Mouse (Mus musculus) cerebellum, postnatal 14 days (tissue): Measurements from ENCODE around the gene Mob3a.

Experiments used
- DNase-seq, 2 experiments: peaks; one replicate each; pipeline ENCODE4 v3.0.0; 2021; ENCODE audit warnings: mixed read lengths in 2 of 2

Gene Mob3a

GRCm38 (mm10) chr10:80677128-80677875 lies 24.5 kb downstream of the Mob3a start:
- DNase-seq = no peak

GRCm38 (mm10) chr10:80676198-80676928 lies 25.4 kb downstream of the Mob3a start:
- DNase-seq = peak; percentile 100

GRCm38 (mm10) chr10:80675405-80676197 lies 26.2 kb downstream of the Mob3a start:
- DNase-seq = no peak

- DNase-seq = no peak
These were observed 26.8 kb downstream of the Mob3a start for GRCm38 (mm10) chr10:80674851-80675404.

GRCm38 (mm10) chr10:80674161-80674711 lies 27.5 kb downstream of the Mob3a start:
- DNase-seq = peak; percentile 53 to 54

GRCm38 (mm10) chr10:80673690-80674089 lies 28.1 kb downstream of the Mob3a start:
- DNase-seq = no peak

- DNase-seq = no peak
These were observed 29.7 kb downstream of the Mob3a start for GRCm38 (mm10) chr10:80671936-80672690.

- DNase-seq = no peak
These were observed 30.5 kb downstream of the Mob3a start for GRCm38 (mm10) chr10:80671251-80671650.

GRCm38 (mm10) chr10:80670531-80670930 lies 31.2 kb downstream of the Mob3a start:
- no peak for DNase-seq

GRCm38 (mm10) chr10:80669737-80670485 lies 31.9 kb downstream of the Mob3a start:
- DNase-seq = peak; percentile 89 to 93

GRCm38 (mm10) chr10:80669018-80669417 lies 32.8 kb downstream of the Mob3a start:
- DNase-seq = no peak

GRCm38 (mm10) chr10:80668614-80669013 lies 33.2 kb downstream of the Mob3a start:
- DNase-seq = peak; percentile 60 to 85

GRCm38 (mm10) chr10:80666837-80667412 lies 34.9 kb downstream of the Mob3a start:
- no peak for DNase-seq

- DNase-seq = no peak
These were observed 35.6 kb downstream of the Mob3a start for GRCm38 (mm10) chr10:80665981-80666733.

- no peak for DNase-seq
These were observed 36.3 kb downstream of the Mob3a start for GRCm38 (mm10) chr10:80665459-80665858.

GRCm38 (mm10) chr10:80665016-80665380 lies 36.8 kb downstream of the Mob3a start:
- DNase-seq = no peak

GRCm38 (mm10) chr10:80664197-80665015 lies 37.4 kb downstream of the Mob3a start:
- DNase-seq = peak; percentile 76 to 80

- no peak for DNase-seq
These were observed 38.1 kb downstream of the Mob3a start for GRCm38 (mm10) chr10:80663485-80664196.
